Mouse (Mus musculus) embryonic facial prominence, embryonic 12.5 days (tissue): Measurements from ENCODE around the gene Vamp9. TPM values are rescaled to one million over a fixed set of nuclear protein-coding genes. Genes with fewer than 3 reads are reported as not detected.
A peak's percentile ranks its signal among the peaks of the same experiment; 100 is the strongest.

Experiments
- ATAC-seq: fragments of 200-750 bp; cut with Nextera tagmentation; 2 replicates; pipeline ENCODE4 v1.8.0; 2017; ENCODE audit not compliant: insufficient number of reproducible peaks, insufficient read depth, low FRiP score, low TSS enrichment
- H3K27ac ChIP-seq: fragments of 300-500 bp; sonication (generic); 2 replicates; pipeline ENCODE4 v1.5.1; 2016; ENCODE audit warnings: mild to moderate bottlenecking
- H3K27me3 ChIP-seq: fragments of 300-500 bp; sonication (generic); 2 replicates; pipeline ENCODE4 v1.6.1; 2016; ENCODE audit warnings: mild to moderate bottlenecking, moderate library complexity
- H3K36me3 ChIP-seq: fragments of 300-500 bp; sonication (generic); 2 replicates; pipeline ENCODE4 v1.6.1; 2016; ENCODE audit warnings: mild to moderate bottlenecking
- H3K4me1 ChIP-seq: fragments of 300-500 bp; sonication (generic); 2 replicates; pipeline ENCODE4 v1.6.1; 2016
- H3K4me2 ChIP-seq: fragments of 300-500 bp; sonication (generic); replicated peaks from 2 replicates; pipeline ENCODE4 v1.6.1; 2016; ENCODE audit warnings: mild to moderate bottlenecking, moderate library complexity
- H3K4me3 ChIP-seq: fragments of 300-500 bp; sonication (generic); 2 replicates; pipeline ENCODE4 v1.5.1; 2016; ENCODE audit warnings: mild to moderate bottlenecking
- H3K9ac ChIP-seq: fragments of 300-500 bp; sonication (generic); 2 replicates; pipeline ENCODE4 v1.6.1; 2016; ENCODE audit warnings: mild to moderate bottlenecking, moderate library complexity
- H3K9me3 ChIP-seq: fragments of 300-500 bp; sonication (generic); 2 replicates; pipeline ENCODE4 v1.6.1; 2016; ENCODE audit warnings: mild to moderate bottlenecking, moderate library complexity
- WGBS: fragments of 180-500 bp; shearing (Covaris S2); methylation state at CpG from one replicate; pipeline ENCODE4 v1.1.7; 2016; 5-methylcytosine and 5-hydroxymethylcytosine counted together
- polyA plus RNA-seq: library from polyadenylated mRNA; unstranded; fragments of >200 nt; fragmentation: Nextera tagmentation; extraction: Ambion mirVana; gene quantifications from 2 replicates; pipeline ENCODE4 v1.2.1, GENCODE M21; 2016

Vamp9 gene
- polyA plus RNA-seq, 1 experiment from 2014 or later: 0.36 TPM

DNA sequence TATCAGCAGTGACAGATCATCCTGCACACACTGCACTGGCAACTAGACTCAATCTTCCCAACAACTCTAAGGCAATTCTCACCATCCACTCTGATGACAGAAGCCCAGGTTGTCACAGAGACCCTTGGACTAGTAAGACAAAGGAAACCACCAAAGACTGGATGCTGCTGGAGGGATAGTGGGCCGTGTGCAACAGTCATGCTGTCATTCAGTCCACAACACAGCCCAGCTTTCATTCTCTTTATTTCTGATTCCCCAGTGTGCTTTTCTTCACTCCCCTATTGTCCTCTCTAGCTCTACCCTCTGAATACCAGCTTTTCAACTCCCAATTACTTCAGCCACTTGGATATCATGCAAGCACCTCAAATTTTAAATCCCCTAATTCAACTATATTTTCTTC, 47.8 kb downstream of the Vamp9 start:
- WGBS: 33% methylated on average over 1 of the region's 1 CpGs
- Histone ChIP-seq H3K36me3 (peaks cover 15% of the 10 kb centered on the region), H3K4me3 (no peak overlapping the region), H3K27me3 (no peaks in the 10 kb centered on the region), H3K4me1 (no peaks in the 10 kb centered on the region), H3K9me3 (no peaks in the 10 kb centered on the region), H3K9ac (no peak overlapping the region), H3K27ac (no peak overlapping the region; the same call in 1 of the 2 replicates), H3K4me2 (no peak overlapping the region)
- ATAC-seq: no peak

DNA sequence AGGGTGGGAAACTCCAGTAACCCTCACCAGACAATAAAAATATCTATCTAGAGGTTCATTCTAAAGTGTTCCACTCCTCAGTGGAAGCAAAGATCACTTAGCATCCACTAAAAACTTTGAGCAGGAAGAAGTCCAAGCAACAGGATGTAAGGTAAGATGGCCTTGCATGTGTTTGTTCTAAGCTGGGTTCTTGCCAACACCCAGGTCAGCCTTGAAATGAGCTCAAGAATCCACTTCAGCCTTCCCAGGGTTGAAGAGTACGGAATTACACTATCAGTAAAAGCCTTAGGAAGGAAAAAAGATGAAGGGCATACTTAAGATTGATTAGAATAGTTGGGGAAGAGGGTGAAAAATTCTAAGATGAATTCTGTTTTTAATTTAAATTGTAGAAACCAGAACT, 52.6 kb downstream of the Vamp9 start:
- no peak for ATAC-seq
- peaks cover 43% of the 10 kb centered on the region for H3K36me3 ChIP-seq
- no peak overlapping the region for H3K9ac ChIP-seq
- no peaks in the 10 kb centered on the region for H3K9me3 ChIP-seq
- H3K4me3 ChIP-seq: no peak overlapping the region
- no peaks in the 10 kb centered on the region for H3K27me3 ChIP-seq
- H3K27ac ChIP-seq: no peak overlapping the region
- H3K4me1 ChIP-seq: no peaks in the 10 kb centered on the region
- H3K4me2 ChIP-seq: no peak overlapping the region
- WGBS: 95% methylated on average over 1 of the region's 1 CpGs

DNA sequence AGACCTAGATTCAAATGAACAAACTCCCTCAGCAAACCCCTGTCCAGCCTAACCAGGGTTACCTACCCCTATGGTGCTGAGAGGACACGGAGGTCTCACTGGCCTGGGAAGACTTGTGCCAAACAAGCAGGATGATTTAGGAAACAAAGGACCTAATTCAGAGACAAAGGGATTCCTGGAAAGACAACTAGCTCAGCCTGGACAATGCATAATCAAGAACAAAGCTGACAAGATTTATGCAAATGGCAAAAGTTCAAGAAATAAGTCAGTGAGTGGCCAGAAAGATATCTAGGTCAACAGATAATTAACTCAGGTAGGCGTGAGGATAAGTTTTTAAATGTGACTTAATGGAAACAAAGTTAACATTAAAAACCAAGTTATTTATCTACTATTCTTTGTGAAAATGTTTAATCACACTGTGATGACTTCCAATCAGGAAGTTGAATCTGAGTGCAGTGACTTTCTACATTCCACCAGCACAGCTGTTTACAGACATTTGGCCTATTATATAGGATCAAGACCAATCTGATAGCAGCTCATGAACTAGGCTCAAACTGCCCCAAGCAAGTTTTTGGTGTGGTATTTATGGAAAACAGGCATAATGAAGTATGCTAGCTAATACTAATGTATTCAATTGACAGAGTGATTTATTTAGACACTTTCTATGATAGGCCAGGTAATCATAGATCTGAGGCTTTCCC, 53.3 kb downstream of the Vamp9 start:
- Histone ChIP-seq H3K36me3 (peaks cover 50% of the 10 kb centered on the region), H3K27me3 (no peaks in the 10 kb centered on the region), H3K4me1 (no peaks in the 10 kb centered on the region), H3K27ac (no peak overlapping the region), H3K9ac (no peak overlapping the region), H3K9me3 (no peaks in the 10 kb centered on the region), H3K4me2 (no peak overlapping the region), H3K4me3 (no peak overlapping the region)
- WGBS: 88% methylated on average over 2 of the region's 2 CpGs
- no peak for ATAC-seq

DNA sequence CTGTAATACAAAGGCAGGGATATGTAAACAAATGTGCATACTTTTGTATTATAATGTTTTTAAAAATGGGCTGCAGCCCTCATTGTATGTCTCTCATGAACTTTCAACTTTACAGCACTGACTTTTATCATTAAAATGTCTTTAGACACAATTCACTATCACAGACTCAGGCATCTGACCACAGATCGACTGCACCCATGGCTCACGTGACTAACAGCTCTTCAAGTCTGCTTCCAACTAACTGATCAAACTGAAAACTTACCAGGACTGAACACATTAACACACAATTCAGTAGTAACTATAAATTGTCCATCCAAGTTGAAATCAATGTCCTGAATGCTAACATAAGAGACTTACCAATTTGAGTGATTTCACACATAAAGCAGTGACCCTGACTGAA, 53.9 kb downstream of the Vamp9 start:
- no peaks in the 10 kb centered on the region for H3K4me1 ChIP-seq
- no peaks in the 10 kb centered on the region for H3K27me3 ChIP-seq
- peaks cover 55% of the 10 kb centered on the region for H3K36me3 ChIP-seq
- H3K4me2 ChIP-seq: no peak overlapping the region
- ATAC-seq: no peak
- H3K9me3 ChIP-seq: no peaks in the 10 kb centered on the region
- 84% methylated on average over 2 of the region's 2 CpGs for WGBS
- no peak overlapping the region for H3K9ac ChIP-seq
- no peak overlapping the region for H3K4me3 ChIP-seq
- H3K27ac ChIP-seq: no peak overlapping the region

DNA sequence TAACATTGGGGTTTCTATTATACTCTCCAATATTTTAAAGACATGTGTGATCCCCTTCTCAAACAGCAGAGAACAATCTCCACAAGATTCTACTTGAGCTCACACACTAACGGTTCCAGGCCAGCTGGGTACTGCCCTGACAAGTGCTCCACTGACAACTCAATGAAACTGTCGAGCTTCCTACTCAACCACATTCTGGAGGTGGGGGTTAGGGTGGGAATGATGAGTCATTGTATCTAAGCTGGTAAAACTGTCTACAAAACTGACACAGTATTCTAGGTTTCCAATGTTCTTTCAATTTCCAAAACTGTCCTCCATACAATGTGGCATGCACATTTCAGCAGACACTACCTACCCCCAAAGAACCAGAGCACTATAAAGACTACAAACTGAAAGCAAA, 67.9 kb downstream of the Vamp9 start:
- peaks cover 26% of the 10 kb centered on the region for H3K4me1 ChIP-seq
- peaks cover 17% of the 10 kb centered on the region; the same call in 1 of the 2 replicates for H3K36me3 ChIP-seq
- ATAC-seq: no peak
- no peak overlapping the region for H3K9ac ChIP-seq
- H3K27me3 ChIP-seq: no peaks in the 10 kb centered on the region
- 31% methylated on average over 2 of the region's 2 CpGs for WGBS
- H3K4me3 ChIP-seq: 0 out of 2 replicates have a peak overlapping the region, but pooled peaks have one; percentile 7
- H3K4me2 ChIP-seq: peak overlapping the region; percentile 82
- H3K27ac ChIP-seq: no peak overlapping the region
- no peaks in the 10 kb centered on the region for H3K9me3 ChIP-seq

DNA sequence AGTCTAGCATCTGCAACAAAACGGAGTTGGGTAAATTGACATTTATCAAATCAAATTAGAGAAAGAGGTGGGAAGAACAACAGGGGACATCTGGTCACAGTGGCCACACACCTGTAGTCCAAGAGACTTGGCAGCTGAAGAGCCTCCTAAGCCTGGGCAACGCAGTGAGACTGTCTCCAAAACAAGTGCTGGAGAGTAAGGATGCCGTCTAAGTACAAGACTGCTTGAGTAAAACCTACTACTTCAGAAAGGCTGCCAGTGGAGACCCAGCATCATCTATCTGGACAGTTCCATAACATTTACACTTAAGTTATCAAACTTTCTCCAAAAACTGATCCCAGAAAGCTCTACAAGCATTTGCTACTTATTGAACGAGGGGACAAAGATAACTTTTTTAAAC, 69.0 kb downstream of the Vamp9 start:
- Histone ChIP-seq H3K9me3 (no peaks in the 10 kb centered on the region), H3K4me1 (peaks cover 26% of the 10 kb centered on the region), H3K27ac (no peak overlapping the region), H3K4me3 (0 out of 2 replicates have a peak overlapping the region, but pooled peaks have one; percentile 7), H3K9ac (no peak overlapping the region), H3K4me2 (peak overlapping the region; percentile 82), H3K27me3 (no peaks in the 10 kb centered on the region), H3K36me3 (peaks cover 17% of the 10 kb centered on the region; the same call in 1 of the 2 replicates)
- no peak for ATAC-seq
- 65% methylated on average over 4 of the region's 4 CpGs for WGBS

DNA sequence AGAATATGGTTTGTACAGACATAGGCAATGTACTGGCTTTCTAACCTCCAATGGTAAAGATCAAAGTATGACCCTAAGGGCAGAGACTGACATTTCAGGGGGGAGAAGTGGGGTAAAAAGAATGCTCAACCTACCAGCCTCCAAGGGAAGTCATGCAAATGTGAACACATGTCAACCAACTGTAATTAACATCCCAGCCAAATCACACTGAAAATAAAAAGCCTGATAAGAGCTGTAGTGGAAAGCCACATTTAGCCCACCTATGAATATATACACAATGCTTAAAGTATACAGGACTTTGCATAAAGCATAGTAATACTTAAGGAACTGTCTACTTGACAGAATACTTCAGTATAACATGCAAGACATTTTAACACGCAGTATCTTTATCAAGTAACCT, 69.7 kb downstream of the Vamp9 start:
- Histone ChIP-seq H3K27me3 (no peaks in the 10 kb centered on the region), H3K36me3 (peaks cover 11% of the 10 kb centered on the region; the same call in 1 of the 2 replicates), H3K4me2 (peak overlapping the region; percentile 82), H3K9me3 (no peaks in the 10 kb centered on the region), H3K27ac (no peak overlapping the region), H3K4me1 (peaks cover 26% of the 10 kb centered on the region), H3K9ac (no peak overlapping the region), H3K4me3 (peak overlapping the region; percentile 29)
- 82% methylated on average over 1 of the region's 1 CpGs for WGBS
- ATAC-seq: no peak

DNA sequence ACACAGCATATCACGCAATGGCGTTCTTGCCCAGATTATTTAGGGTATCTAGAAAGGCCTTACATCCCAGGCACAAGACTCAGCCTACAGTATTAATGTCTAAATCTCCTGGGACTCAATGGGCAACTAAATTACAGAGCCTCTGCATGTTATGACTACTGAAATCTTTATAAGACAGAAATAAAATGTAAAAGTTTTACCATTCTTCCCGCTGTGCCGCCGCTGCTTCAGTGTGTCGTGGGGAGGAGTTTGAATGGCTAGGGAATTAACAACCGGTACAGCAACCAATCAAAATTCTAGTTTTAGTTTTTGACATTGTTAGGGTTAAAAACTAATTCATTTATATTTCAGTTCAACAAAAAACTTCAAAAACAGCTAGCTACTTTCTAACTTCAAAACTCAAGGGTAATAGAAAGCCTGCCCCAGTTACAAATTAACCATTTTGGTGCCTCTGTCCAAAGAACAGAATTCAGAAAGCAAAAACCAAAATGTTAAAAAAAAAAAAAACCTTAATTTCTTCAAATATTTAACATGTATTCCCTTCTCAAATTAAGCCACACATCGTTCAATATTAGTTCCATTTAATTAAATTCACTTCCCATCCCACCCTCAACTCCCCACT, 70.4 kb downstream of the Vamp9 start:
- Histone ChIP-seq H3K4me3 (peak overlapping the region; percentile 94), H3K9ac (peak overlapping the region; percentile 99), H3K36me3 (0 out of 2 replicates have a peak, but pooled peaks cover 9% of the 10 kb centered on the region), H3K27ac (no peak overlapping the region), H3K27me3 (no peaks in the 10 kb centered on the region), H3K9me3 (no peaks in the 10 kb centered on the region), H3K4me2 (peak overlapping the region; percentile 82), H3K4me1 (peaks cover 26% of the 10 kb centered on the region)
- ATAC-seq: no peak
- WGBS: 15% methylated on average over 8 of the region's 8 CpGs

DNA sequence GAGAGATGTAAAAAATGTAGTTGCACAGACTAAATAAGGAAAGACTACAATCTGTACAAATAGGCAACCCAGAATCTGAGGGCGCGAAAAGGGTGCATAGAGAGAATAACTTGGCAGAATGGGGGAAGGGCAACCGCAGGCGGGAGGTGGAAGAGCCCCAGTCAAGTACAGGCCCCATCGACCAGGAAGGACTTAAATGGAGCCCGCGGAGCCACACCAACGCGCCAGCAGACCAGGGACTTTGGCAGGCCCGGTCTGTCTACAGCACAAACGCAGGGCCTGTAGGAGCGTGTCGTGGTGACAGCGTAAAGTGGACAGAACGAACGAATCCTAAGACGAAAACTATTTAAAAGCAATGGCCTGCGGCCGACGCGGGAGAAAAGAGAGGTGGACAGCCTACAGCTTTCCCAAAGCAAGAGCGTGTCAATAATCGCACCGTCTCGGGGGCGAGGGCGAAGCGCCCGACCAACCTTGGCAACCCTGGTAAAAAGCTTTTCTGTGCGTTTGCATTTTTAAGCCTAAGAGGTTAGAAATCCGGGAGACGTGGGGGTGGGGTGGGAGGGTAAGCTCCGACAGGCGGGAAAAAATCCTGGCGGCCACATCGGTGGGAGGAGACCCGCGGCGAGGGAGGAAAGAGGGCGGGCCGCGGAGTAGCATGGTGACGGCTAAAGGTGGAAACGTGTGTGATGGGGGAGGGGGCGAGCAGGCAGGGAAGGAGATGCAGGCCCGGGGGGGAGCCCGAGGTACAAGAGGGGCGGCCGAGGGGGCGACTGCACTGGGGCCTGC, 71.7 kb downstream of the Vamp9 start:
- Histone ChIP-seq H3K9me3 (no peaks in the 10 kb centered on the region), H3K27me3 (no peaks in the 10 kb centered on the region), H3K4me1 (peaks cover 25% of the 10 kb centered on the region), H3K4me3 (peak overlapping the region; percentile 94), H3K9ac (peak overlapping the region; percentile 99), H3K36me3 (0 out of 2 replicates have a peak, but pooled peaks cover 9% of the 10 kb centered on the region), H3K27ac (peak overlapping the region; percentile 100), H3K4me2 (peak overlapping the region; percentile 82)
- under 1% methylated on average over 47 of the region's 50 CpGs for WGBS
- peak; percentile 57; the same call in 1 of the 2 replicates for ATAC-seq

DNA sequence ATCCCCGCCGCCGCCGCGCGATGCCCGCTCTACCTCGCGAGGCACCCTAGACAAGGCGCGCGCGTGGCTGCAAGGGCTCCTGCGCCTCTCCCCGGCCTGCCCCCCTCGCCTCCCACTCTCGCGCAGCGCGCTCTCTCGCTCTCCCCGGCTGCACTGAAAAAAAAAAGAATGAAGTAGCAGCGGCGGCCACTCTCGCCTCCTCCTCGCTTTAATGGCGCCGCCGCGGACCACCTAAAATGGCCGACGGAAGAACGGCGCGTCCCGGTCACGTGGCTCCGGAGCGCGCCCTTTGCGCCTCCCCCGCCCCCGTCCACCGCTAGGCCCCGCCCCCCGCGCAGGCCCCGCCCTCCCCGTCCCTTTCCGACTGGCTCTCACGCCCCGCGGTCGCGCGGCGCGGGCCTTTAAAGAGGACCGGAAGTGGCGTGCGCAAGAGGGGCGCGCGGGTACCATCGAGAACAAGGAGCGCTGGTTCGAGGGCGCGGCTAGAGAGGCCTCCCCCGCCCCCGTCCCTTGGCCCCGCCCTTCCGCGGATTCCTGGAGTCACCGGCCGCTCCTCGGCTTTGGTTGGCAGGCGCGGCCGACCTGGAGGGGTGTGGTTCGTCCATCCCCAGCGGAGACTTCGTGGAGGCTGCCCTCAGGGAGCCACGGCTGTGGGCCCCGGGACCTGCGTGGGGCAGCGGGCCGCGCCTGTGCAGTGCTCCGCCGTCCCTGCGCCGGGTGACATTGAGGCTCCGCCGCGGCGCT, 72.8 kb downstream of the Vamp9 start, which contains the start of the genes Hnrnpd and 4930524J08Rik:
Gene Hnrnpd, minus strand, starts transcription at position 240 of the 744 bp plus-strand sequence.
Gene 4930524J08Rik, plus strand, starts transcription at position 363 of the 744 bp plus-strand sequence.
- H3K9me3 ChIP-seq: no peaks in the 10 kb centered on the region
- under 1% methylated on average over 96 of the region's 97 CpGs for WGBS
- peak within 1 kb of the TSS; percentile 94 for H3K4me3 ChIP-seq
- H3K4me2 ChIP-seq: peak within 1 kb of the TSS; percentile 82
- peak; percentile 96 for ATAC-seq
- H3K4me1 ChIP-seq: peaks cover 17% of the 10 kb centered on the region
- H3K9ac ChIP-seq: peak within 1 kb of the TSS; percentile 99
- 0 out of 2 replicates have a peak, but pooled peaks cover 5% of the 10 kb centered on the region for H3K36me3 ChIP-seq
- H3K27ac ChIP-seq: peak within 1 kb of the TSS; percentile 100
- H3K27me3 ChIP-seq: no peaks in the 10 kb centered on the region
